Comparison of ENCODE assay signal across 8 mouse cellular contexts in genomic region chr15:97663750-97664406, GRCm38 (mm10). TPM values are rescaled to one million over a fixed set of nuclear protein-coding genes. Genes with fewer than 3 reads are reported as not detected.
DNase-seq lines count a peak whose midpoint lies in the region; ATAC-seq lines count a peak whose summit lies in the region.

No protein-coding gene starts in this region.

- H3K36me3 ChIP-seq in heart, embryonic 15.5 days: no peaks in the 10 kb centered on the region
- H3K36me3 ChIP-seq in liver, embryonic 13.5 days: no peaks in the 10 kb centered on the region
- no peaks in the 10 kb centered on the region for H3K36me3 ChIP-seq in stomach, embryonic 15.5 days

- no peaks in the 10 kb centered on the region for H3K27me3 ChIP-seq in heart, embryonic 15.5 days
- H3K27me3 ChIP-seq in liver, embryonic 13.5 days: no peaks in the 10 kb centered on the region
- H3K27me3 ChIP-seq in stomach, embryonic 15.5 days (replicated peaks): no peaks in the 10 kb centered on the region

- no peaks in the 10 kb centered on the region for H3K9me3 ChIP-seq in heart, embryonic 15.5 days (replicated peaks)
- no peaks in the 10 kb centered on the region for H3K9me3 ChIP-seq in liver, embryonic 13.5 days (replicated peaks)
- no peaks in the 10 kb centered on the region for H3K9me3 ChIP-seq in stomach, embryonic 15.5 days

- 5% methylated on average over 19 of the region's 19 CpGs for WGBS in heart, embryonic 15.5 days
- 2% methylated on average over 19 of the region's 19 CpGs for WGBS in liver, embryonic 13.5 days (ENCODE audit: insufficient replicate concordance)
- 6% methylated on average over 19 of the region's 19 CpGs for WGBS in stomach, embryonic 15.5 days

- no peaks in the 10 kb centered on the region for H3K4me1 ChIP-seq in brown adipose tissue, adult 24 weeks (ENCODE audit: control insufficient read depth, insufficient read depth, insufficient read length, low read length)
- H3K4me1 ChIP-seq in heart, embryonic 15.5 days (replicated peaks): no peaks in the 10 kb centered on the region; the same call in 1 of the 2 replicates
- peaks cover 8% of the 10 kb centered on the region for H3K4me1 ChIP-seq in liver, embryonic 13.5 days (replicated peaks)
- H3K4me1 ChIP-seq in stomach, embryonic 15.5 days: no peaks in the 10 kb centered on the region

- peak overlapping the region; percentile 46 for H3K9ac ChIP-seq in heart, embryonic 15.5 days
- peak overlapping the region; percentile 18; the same call in 1 of the 2 replicates for H3K9ac ChIP-seq in liver, embryonic 13.5 days
- H3K9ac ChIP-seq in stomach, embryonic 15.5 days: peak overlapping the region; percentile 21; the same call in 1 of the 2 replicates

- DNase-seq in CD8-positive naive resting alpha-beta T cell, adult 2 months (ENCODE audit: low read depth in 2 of 2, low spot score in 2 of 2): peak; percentile 67 to 82
- peak; percentile 74 for DNase-seq in kidney, postnatal 14 days
- peak; percentile 61 for DNase-seq in liver, embryonic 13.5 days
- DNase-seq in neural tube, embryonic 10.5 days (ENCODE audit: extremely low spot score, low spot score): peak; percentile 78

- H3K4me3 ChIP-seq in brown adipose tissue, adult 24 weeks (ENCODE audit: insufficient read depth, low read depth, low read length): peak overlapping the region; percentile 51
- H3K4me3 ChIP-seq in heart, embryonic 15.5 days: peak overlapping the region; percentile 54
- peak overlapping the region; percentile 54 for H3K4me3 ChIP-seq in liver, embryonic 13.5 days (replicated peaks)
- H3K4me3 ChIP-seq in stomach, embryonic 15.5 days (replicated peaks): peak overlapping the region; percentile 47

- H3K4me2 ChIP-seq in heart, embryonic 15.5 days: peak overlapping the region; percentile 87
- H3K4me2 ChIP-seq in liver, embryonic 13.5 days: peak overlapping the region; percentile 75
- peak overlapping the region; percentile 84 for H3K4me2 ChIP-seq in stomach, embryonic 15.5 days

- H3K27ac ChIP-seq in brown adipose tissue, adult 24 weeks (replicated peaks; ENCODE audit: low read depth, low read length): no peak overlapping the region
- peak overlapping the region; percentile 35 for H3K27ac ChIP-seq in heart, embryonic 15.5 days
- no peak overlapping the region for H3K27ac ChIP-seq in liver, embryonic 13.5 days
- H3K27ac ChIP-seq in stomach, embryonic 15.5 days: no peak overlapping the region

- ATAC-seq in erythroid progenitor cell, adult 5-6 weeks (replicated peaks; ENCODE audit: low FRiP score, poor library complexity, severe bottlenecking): peak; percentile 72
- ATAC-seq in heart, embryonic 15.5 days (replicated peaks; ENCODE audit: insufficient number of reproducible peaks, insufficient read depth, low FRiP score, low read depth): peak; percentile 59; the same call in 1 of the 2 replicates
- peak; percentile 52 for ATAC-seq in liver, embryonic 13.5 days (ENCODE audit: low read depth)
- ATAC-seq in stomach, embryonic 15.5 days (ENCODE audit: insufficient read depth, low FRiP score, low read depth): no peak

RNA-seq across cellular contexts. Expression of gene Rpap3, which starts 41.7 kb away (rescaled TPM):
- 7.5 and 8.8 TPM in 2 replicates for polyA plus RNA-seq in brown adipose tissue, adult 24 weeks (2012; ENCODE audit: insufficient read depth, insufficient read length, missing spikeins)
- total RNA-seq in erythroid progenitor cell, adult 5-6 weeks (2015; ENCODE audit: low replicate concordance): 4.2 and 5.0 TPM in 2 replicates
- 6.4 and 6.6 TPM in 2 replicates for total RNA-seq in erythroid progenitor cell, adult 5-6 weeks (2017; ENCODE audit: low replicate concordance)
- 16.8 and 18.7 TPM in 2 replicates for polyA plus RNA-seq in heart, embryonic 15.5 days (2015; fragmentation: Nextera tagmentation; extraction: Ambion mirVana)
- 13.1 and 17.4 TPM in 2 replicates for polyA plus RNA-seq in liver, embryonic 13.5 days (2015; fragmentation: Nextera tagmentation; extraction: Ambion mirVana)
- 20.0 and 22.3 TPM in 2 replicates for polyA plus RNA-seq in stomach, embryonic 15.5 days (2015; fragmentation: Nextera tagmentation; extraction: Ambion mirVana)
